Mouse (Mus musculus) embryo, embryonic 10.5 days (tissue): ENCODE results near the gene Adgrv1.
"Not testable (repeated sequence)": the region's sequence is repeated elsewhere in the genome, so short reads cannot be mapped to it uniquely, and the experiment has no call there.

Source experiments
- DNase-seq: peaks from one replicate; pipeline ENCODE4 v3.0.0-alpha.2; 2015; ENCODE audit warnings: low spot score

Adgrv1 gene

GRCm38 (mm10) chr13:81332018-81332417 is 300.9 kb downstream of the Adgrv1 start:
- peak; percentile 52 for DNase-seq

GRCm38 (mm10) chr13:81329762-81330161 is 303.2 kb downstream of the Adgrv1 start:
- DNase-seq: no peak

- DNase-seq: no peak
Observed at GRCm38 (mm10) chr13:81328181-81328580, 304.8 kb downstream of the Adgrv1 start.

GRCm38 (mm10) chr13:81325606-81326215 is 307.2 kb downstream of the Adgrv1 start:
- DNase-seq: no peak

- DNase-seq: no peak
Observed at GRCm38 (mm10) chr13:81323546-81324316, 309.2 kb downstream of the Adgrv1 start.

- DNase-seq: no peak
Observed at GRCm38 (mm10) chr13:81316581-81316980, 316.4 kb downstream of the Adgrv1 start.

- peak; percentile 41 for DNase-seq
Observed at GRCm38 (mm10) chr13:81314306-81315120, 318.4 kb downstream of the Adgrv1 start.

GRCm38 (mm10) chr13:81312148-81312547 is 320.8 kb downstream of the Adgrv1 start:
- no peak for DNase-seq

GRCm38 (mm10) chr13:81300851-81301250 is 332.1 kb downstream of the Adgrv1 start:
- DNase-seq: no peak

GRCm38 (mm10) chr13:81294106-81294505 is 338.8 kb downstream of the Adgrv1 start:
- no peak for DNase-seq

- DNase-seq: no peak
Observed at GRCm38 (mm10) chr13:81282193-81282592, 350.8 kb downstream of the Adgrv1 start.

- no peak for DNase-seq
Observed at GRCm38 (mm10) chr13:81280650-81281229, 352.2 kb downstream of the Adgrv1 start.

GRCm38 (mm10) chr13:81279351-81279736 is 353.6 kb downstream of the Adgrv1 start:
- DNase-seq: no peak

- no peak for DNase-seq
Observed at GRCm38 (mm10) chr13:81278669-81279350, 354.1 kb downstream of the Adgrv1 start.

- DNase-seq: no peak
Observed at GRCm38 (mm10) chr13:81273837-81274236, 359.1 kb downstream of the Adgrv1 start.

- DNase-seq: no peak
Observed at GRCm38 (mm10) chr13:81270396-81270795, 362.6 kb downstream of the Adgrv1 start.

- DNase-seq: no peak
Observed at GRCm38 (mm10) chr13:81269056-81269455, 363.9 kb downstream of the Adgrv1 start.

- DNase-seq: not testable (repeated sequence)
Observed at GRCm38 (mm10) chr13:81267489-81267888, 365.5 kb downstream of the Adgrv1 start.

- no peak for DNase-seq
Observed at GRCm38 (mm10) chr13:81264465-81264864, 368.5 kb downstream of the Adgrv1 start.

- DNase-seq: no peak
Observed at GRCm38 (mm10) chr13:81241181-81241580, 391.8 kb downstream of the Adgrv1 start.

GRCm38 (mm10) chr13:81239836-81240235 is 393.1 kb downstream of the Adgrv1 start:
- no peak for DNase-seq

- no peak for DNase-seq
Observed at GRCm38 (mm10) chr13:81239427-81239826, 393.5 kb downstream of the Adgrv1 start.
